Mouse (Mus musculus): ENCODE measurements around the gene Heg1. TPM values are rescaled to one million over a fixed set of nuclear protein-coding genes. Genes with fewer than 3 reads are reported as not detected.

Gene Heg1
- polyA plus RNA-seq, 1 experiment: 23.4 TPM

DNA sequence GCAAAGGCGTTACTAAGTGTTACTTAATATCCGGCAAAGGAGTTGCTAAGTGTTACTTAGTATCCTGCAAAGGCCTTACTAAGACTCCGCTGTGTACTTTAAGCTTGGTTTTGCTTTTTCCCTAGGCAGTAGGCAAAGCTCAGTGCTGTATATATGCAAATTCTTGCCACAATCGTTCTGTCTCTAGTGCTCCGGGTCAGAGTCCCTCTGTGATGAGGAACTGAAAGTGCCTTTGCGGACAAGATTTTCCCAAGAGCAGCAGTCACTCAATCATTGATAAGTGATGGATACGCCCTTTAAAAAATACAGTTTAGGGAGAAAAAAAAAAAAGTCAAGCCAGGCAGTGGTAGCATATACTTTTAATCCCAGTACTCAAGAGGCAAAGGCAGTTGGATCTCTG, 61.3 kb downstream of the Heg1 start:
- no peak for DNase-seq (ENCODE audit: low read depth)
- TF ChIP-seq POLR2A (IDR thresholded peaks at IDR 0.05; ENCODE audit: borderline replicate concordance, extremely low read depth, insufficient read depth, insufficient read length, poor library complexity, severe bottlenecking): no peak
- TF ChIP-seq CTCF (IDR thresholded peaks at IDR 0.05; ENCODE audit: borderline replicate concordance, extremely low read depth, insufficient read depth, insufficient read length): no peak

DNA sequence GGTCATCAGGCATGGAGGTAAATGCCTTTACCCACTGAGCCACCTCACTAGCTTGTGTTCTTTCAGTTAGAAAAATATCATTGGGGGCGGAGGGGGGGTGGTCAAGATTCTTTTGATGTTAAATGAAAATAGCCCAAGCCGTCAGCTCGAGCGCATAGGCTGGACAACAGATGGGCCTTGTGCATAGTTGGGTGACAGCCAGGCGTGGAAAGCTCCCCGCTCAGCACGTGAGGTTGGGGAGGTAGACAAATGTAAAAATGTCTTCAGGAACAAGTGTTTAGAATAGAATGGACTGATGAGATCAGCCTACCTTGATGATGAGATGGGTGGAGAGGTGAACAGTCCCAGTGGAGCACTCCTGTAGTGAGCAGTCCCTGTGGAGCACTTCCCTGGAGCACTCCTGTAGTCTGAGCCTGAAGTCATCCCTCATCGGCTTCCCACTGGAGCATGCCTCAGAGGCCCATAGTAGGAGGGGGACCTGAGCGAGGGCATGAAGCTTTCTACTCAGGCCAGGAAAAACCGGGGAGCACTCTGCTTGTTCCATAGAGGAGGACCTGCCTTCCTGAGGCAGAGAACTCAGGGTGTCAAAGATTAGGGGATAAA, 62.0 kb downstream of the Heg1 start:
- DNase-seq (ENCODE audit: low read depth): no peak
- TF ChIP-seq POLR2A (IDR thresholded peaks at IDR 0.05; ENCODE audit: borderline replicate concordance, extremely low read depth, insufficient read depth, insufficient read length, poor library complexity, severe bottlenecking): no peak
- no peak for TF ChIP-seq CTCF (IDR thresholded peaks at IDR 0.05; ENCODE audit: borderline replicate concordance, extremely low read depth, insufficient read depth, insufficient read length)

DNA sequence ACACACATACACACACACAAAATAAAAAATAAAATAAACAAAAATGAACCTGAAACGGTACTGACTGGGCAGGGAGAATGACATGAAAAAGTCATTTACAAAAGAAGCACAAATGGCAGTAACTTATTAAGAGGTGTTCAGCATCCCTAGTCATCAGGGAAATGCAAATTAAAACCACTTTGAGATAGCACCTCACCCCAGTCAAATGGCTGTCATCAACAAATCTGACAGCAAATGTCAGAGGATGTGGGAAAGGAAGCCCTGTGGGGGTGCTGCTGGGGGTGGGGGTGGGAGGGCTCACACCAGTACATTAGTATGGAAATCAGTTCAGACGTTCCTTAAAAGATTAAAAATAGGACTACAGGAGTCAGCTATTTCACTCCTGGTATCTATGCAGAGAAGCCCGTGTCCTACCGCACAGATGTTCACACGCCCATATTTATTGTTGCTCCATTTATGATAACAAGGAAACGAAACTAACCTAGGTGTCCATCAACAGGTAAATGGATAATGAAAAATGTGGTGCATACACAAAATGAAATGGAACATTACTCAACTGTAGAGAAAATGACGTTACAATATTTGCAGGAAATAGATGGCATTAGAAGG, 63.3 kb downstream of the Heg1 start:
- DNase-seq (ENCODE audit: low read depth): no peak
- TF ChIP-seq POLR2A (IDR thresholded peaks at IDR 0.05; ENCODE audit: borderline replicate concordance, extremely low read depth, insufficient read depth, insufficient read length, poor library complexity, severe bottlenecking): no peak
- no peak for TF ChIP-seq CTCF (IDR thresholded peaks at IDR 0.05; ENCODE audit: borderline replicate concordance, extremely low read depth, insufficient read depth, insufficient read length)

DNA sequence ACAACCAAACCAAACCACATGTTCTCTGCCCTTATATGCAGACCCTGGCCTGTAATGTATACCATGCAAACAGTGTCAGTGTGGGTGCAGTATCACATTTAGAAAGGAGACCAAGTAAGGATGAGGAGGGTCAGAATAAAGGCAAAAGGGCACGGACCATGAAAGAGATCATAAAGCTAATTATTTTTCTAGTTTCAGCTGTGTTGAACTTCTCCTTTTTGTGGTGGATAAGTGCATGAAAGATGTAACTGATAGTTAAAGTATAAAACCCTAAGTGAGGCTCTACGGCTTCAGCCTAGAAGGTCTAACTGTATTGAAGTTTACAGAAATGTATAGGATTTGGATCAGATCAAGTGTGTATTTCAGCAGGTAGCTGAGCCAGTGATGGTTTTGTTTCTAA, 63.8 kb downstream of the Heg1 start:
- no peak for TF ChIP-seq POLR2A (IDR thresholded peaks at IDR 0.05; ENCODE audit: borderline replicate concordance, extremely low read depth, insufficient read depth, insufficient read length, poor library complexity, severe bottlenecking)
- no peak for TF ChIP-seq CTCF (IDR thresholded peaks at IDR 0.05; ENCODE audit: borderline replicate concordance, extremely low read depth, insufficient read depth, insufficient read length)
- no peak for DNase-seq (ENCODE audit: low read depth)

DNA sequence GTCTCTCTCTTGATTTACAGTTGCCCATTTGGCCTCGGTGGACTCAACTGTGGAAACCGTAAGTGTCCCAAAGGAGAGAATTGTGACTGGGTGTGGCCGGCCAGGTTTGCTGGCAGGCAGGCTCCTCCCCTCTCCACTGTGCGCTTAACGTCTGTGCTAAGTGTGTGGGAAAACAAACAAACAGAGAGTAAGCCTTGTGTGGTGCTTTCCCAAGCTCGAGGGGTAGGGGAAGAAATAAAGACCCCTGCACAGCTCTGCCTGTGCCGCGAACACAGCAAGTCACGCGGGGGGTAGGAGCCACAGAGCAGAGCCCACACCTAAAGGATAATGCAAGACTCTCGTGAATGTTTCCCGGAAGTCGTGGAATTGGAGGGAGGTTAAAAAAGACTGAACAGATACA, 67.0 kb downstream of the Heg1 start:
- no peak for TF ChIP-seq CTCF (IDR thresholded peaks at IDR 0.05; ENCODE audit: borderline replicate concordance, extremely low read depth, insufficient read depth, insufficient read length)
- TF ChIP-seq POLR2A (IDR thresholded peaks at IDR 0.05; ENCODE audit: borderline replicate concordance, extremely low read depth, insufficient read depth, insufficient read length, poor library complexity, severe bottlenecking): no peak
- no peak for DNase-seq (ENCODE audit: low read depth)

DNA sequence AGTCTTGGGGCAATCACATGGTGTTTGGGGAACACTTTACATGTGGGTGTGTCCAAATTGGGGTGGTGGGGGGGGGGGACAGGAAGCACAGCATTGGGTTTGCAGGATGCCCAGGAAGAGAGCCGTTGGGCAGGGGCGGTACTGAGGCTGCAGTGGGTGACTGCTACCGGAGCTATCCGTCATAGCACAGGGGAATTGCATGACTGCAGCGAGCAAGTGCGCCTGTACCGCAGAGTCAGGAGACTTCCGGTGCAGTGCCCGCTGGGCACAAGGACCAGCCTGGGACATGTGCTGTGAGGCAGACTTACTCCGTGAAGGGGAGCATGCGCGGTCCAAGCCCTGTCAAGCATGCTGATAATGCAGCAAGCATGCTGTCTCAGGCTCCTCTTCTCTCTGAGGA, 67.4 kb downstream of the Heg1 start:
- TF ChIP-seq CTCF (IDR thresholded peaks at IDR 0.05; ENCODE audit: borderline replicate concordance, extremely low read depth, insufficient read depth, insufficient read length) (no peak), POLR2A (IDR thresholded peaks at IDR 0.05; ENCODE audit: borderline replicate concordance, extremely low read depth, insufficient read depth, insufficient read length, poor library complexity, severe bottlenecking) (no peak)
- DNase-seq (ENCODE audit: low read depth): no peak

DNA sequence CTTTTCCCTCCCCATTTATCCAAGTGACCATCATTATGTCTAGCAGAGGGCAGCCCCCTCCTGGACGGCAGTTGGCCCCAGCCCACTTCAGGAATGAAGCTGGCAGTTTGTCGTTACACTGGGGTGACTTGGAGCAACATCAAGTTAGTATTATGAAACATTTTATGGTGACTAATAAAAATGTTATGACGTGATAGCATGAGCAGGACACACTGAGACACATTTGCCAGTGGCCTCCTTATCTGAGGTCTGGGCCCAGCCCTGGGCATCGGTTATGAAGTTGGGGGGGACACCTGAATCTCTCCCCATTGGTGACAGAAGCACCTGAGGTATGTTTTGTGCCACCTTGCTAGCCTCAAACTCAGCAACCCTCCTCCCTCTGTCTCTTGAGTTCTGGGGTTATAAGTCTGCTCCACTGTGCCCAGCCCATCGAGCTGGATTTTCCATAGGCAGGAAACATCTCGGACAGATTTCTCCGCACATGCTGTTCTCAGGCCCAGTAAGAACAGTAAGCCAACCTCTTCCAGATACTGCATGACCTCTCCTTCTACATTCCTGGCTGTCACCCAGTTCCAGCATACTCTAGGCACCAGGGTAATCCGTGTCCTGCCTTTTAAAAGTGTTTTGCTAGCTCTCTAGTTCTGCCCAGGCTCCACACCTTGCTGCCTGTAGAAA, 68.9 kb downstream of the Heg1 start:
- no peak for DNase-seq (ENCODE audit: low read depth)
- TF ChIP-seq POLR2A (IDR thresholded peaks at IDR 0.05; ENCODE audit: borderline replicate concordance, extremely low read depth, insufficient read depth, insufficient read length, poor library complexity, severe bottlenecking) (no peak), CTCF (IDR thresholded peaks at IDR 0.05; ENCODE audit: borderline replicate concordance, extremely low read depth, insufficient read depth, insufficient read length) (no peak)

DNA sequence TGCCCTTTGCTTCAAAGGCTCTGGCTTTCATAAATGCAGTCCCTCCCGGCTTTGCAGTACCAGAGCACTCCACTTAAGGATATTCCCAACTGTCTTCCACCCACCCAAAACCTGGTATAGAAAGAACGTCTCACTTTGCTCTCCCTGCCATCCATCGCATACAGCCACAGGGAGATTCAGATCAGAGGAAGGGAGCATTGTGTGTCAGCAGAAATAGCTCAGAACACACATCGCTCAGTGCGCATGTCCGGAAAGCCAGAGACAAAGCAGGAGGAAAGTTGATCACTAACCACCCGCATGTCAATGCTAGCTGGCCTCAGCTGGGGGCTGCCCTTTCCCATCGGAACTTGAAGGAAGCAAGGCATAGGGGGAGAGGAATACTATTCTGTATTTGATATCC, 71.1 kb downstream of the Heg1 start:
- TF ChIP-seq POLR2A (IDR thresholded peaks at IDR 0.05; ENCODE audit: borderline replicate concordance, extremely low read depth, insufficient read depth, insufficient read length, poor library complexity, severe bottlenecking): no peak
- TF ChIP-seq CTCF (IDR thresholded peaks at IDR 0.05; ENCODE audit: borderline replicate concordance, extremely low read depth, insufficient read depth, insufficient read length): no peak

DNA sequence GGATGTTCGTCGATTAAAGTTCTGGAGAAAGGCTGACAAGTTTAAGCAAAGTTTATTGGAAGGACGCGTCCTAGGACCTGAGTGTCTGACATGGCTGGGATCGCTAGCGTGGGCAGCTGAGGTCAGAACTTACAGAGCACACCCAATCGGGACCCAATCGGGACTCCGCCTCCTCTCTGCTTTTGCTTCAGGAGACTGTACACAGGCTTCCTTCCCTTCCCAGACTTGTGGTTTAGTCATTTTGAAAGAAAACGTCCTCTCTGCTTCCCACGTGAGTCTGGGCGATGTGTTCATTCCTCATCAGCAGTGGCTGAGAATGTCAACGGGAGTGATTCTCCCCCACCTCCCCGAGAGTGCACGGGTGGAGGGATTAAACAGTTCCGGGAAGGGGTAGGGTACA, 71.8 kb downstream of the Heg1 start:
- TF ChIP-seq POLR2A (IDR thresholded peaks at IDR 0.05; ENCODE audit: borderline replicate concordance, extremely low read depth, insufficient read depth, insufficient read length, poor library complexity, severe bottlenecking): no peak
- no peak for TF ChIP-seq CTCF (IDR thresholded peaks at IDR 0.05; ENCODE audit: borderline replicate concordance, extremely low read depth, insufficient read depth, insufficient read length)
- no peak for DNase-seq (ENCODE audit: low read depth)

More for the DNA sequence above, 71.1 kb downstream of the Heg1 start:
- DNase-seq (ENCODE audit: low read depth): no peak

DNA sequence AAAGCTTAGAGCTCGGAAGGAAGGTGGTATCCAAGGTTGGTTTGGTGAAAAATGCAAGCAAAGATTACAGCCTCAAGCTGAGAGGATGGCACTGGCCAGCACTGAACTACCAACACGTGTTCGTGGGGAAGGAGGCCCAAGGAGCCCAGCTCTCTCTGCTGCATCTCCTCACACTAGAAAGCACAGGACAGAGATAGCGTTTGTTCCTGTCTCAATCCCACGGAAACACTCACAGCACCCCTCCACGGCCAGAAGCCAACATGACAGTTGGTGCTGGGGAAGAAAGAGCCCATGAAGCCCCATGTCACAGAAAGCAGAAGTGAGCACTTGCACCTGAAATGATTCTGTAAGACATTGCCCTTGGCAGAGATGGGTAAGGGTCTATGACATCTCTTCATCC, 72.2 kb downstream of the Heg1 start:
- TF ChIP-seq POLR2A (IDR thresholded peaks at IDR 0.05; ENCODE audit: borderline replicate concordance, extremely low read depth, insufficient read depth, insufficient read length, poor library complexity, severe bottlenecking): no peak
- no peak for TF ChIP-seq CTCF (IDR thresholded peaks at IDR 0.05; ENCODE audit: borderline replicate concordance, extremely low read depth, insufficient read depth, insufficient read length)
- DNase-seq (ENCODE audit: low read depth): no peak

DNA sequence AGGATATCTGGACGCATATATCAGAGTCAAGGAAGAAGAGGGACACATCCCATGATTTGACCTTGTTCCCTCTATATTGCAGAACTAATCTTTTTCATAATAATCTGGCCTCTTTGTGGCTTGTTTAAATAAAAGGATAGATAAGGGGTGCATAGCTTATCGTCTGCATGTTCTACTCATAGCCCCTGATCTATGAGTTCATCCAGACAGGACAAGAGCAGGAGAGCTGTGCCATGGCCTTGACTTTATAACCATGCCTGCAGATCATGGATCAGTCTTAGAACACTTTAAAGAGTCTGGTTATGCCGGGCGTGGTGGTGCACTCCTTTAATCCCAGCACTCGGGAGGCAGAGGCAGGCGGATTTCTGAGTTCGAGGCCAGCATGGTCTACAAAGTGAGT, 75.0 kb downstream of the Heg1 start:
- TF ChIP-seq CTCF (IDR thresholded peaks at IDR 0.05; ENCODE audit: borderline replicate concordance, extremely low read depth, insufficient read depth, insufficient read length): no peak
- TF ChIP-seq POLR2A (IDR thresholded peaks at IDR 0.05; ENCODE audit: borderline replicate concordance, extremely low read depth, insufficient read depth, insufficient read length, poor library complexity, severe bottlenecking): no peak
- DNase-seq (ENCODE audit: low read depth): no peak

DNA sequence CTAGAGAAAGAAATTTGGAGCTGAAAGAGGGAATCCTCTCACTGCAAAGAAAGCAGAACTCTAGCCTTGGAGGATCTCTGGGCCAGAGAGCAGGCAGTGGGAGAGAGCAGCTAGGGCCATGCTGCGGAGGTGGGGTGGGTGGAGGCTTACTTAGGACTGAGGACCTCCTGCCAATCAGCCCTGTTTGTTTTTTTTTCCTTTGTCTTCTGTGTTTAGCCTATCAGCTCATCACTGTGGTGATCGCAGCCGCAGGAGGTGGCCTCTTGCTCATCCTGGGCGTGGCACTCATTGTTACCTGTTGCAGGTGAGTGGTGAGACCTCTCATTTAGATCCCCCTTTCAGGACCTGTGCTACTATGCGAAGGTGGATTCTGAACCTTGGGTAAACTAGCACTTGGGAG, 76.4 kb downstream of the Heg1 start:
- DNase-seq (ENCODE audit: low read depth): no peak
- TF ChIP-seq POLR2A (IDR thresholded peaks at IDR 0.05; ENCODE audit: borderline replicate concordance, extremely low read depth, insufficient read depth, insufficient read length, poor library complexity, severe bottlenecking) (no peak), CTCF (IDR thresholded peaks at IDR 0.05; ENCODE audit: borderline replicate concordance, extremely low read depth, insufficient read depth, insufficient read length) (no peak)
